22 mouse cellular contexts compared by ENCODE assay signal in the genomic region with DNA sequence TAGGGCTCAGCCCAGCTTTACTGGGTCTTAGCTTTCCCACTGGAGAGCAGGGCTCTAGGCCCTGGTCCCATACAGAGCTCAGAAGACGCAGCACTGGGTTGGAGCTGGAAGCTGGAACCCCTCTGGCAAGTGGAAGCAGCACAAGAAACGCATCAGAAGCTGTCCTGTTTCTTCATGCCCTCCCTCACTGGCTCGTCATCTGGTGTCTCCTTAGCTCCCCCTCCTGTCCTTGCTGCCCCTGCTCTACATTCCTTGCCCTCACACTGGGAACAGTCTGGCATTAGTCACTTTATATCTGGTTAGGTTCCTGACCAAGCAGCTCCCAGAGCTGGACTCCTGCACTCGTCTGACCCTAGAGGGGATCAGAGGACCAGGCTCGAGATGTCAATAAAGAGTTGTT. TPM values are rescaled to one million over a fixed set of nuclear protein-coding genes. Genes with fewer than 3 reads are reported as not detected.
DNase-seq lines count a peak whose midpoint lies in the region; ATAC-seq and TF ChIP-seq lines count a peak whose summit lies in the region.
"Had no signal": no experiment of that assay in that cellular context is flagged by ENCODE, and none has a peak within 500 bp of the region (broad histone marks: within the 10 kb centered on the region; RNA-seq: fewer than 3 reads in every experiment).

No protein-coding gene starts in this region.

- no peak overlapping the region for H3K9ac ChIP-seq in midbrain, postnatal 0 days (replicated peaks; ENCODE audit: low read length, poor library complexity, severe bottlenecking)
- H3K9ac ChIP-seq in midbrain, embryonic 16.5 days (ENCODE audit: low read depth, low read length): no peak overlapping the region
- H3K9ac ChIP-seq: embryonic facial prominence, embryonic 13.5 days; forebrain, postnatal 0 days; liver, embryonic 12.5 days; midbrain, embryonic 13.5 days had no signal

- H3K4me3 ChIP-seq in kidney, adult 2 months (ENCODE audit: insufficient read depth, low read depth, low read length): no peak overlapping the region
- H3K4me3 ChIP-seq in midbrain, postnatal 0 days (ENCODE audit: low read depth, low read length): no peak overlapping the region
- H3K4me3 ChIP-seq in midbrain, embryonic 16.5 days (ENCODE audit: low read depth, low read length): no peak overlapping the region
- H3K4me3 ChIP-seq: embryonic facial prominence, embryonic 13.5 days; layer of hippocampus, adult 2 months; limb, embryonic 10.5 days; liver, embryonic 12.5 days; midbrain, embryonic 13.5 days had no signal

- no peaks in the 10 kb centered on the region for H3K4me1 ChIP-seq in kidney, adult 2 months (ENCODE audit: control insufficient read depth, insufficient read depth, low read length)
- H3K4me1 ChIP-seq in midbrain, postnatal 0 days (ENCODE audit: insufficient read depth, low read length): no peaks in the 10 kb centered on the region
- H3K4me1 ChIP-seq in midbrain, embryonic 16.5 days (ENCODE audit: control insufficient read depth, insufficient read depth, low read length): no peaks in the 10 kb centered on the region
- H3K4me1 ChIP-seq: embryonic facial prominence, embryonic 13.5 days; limb, embryonic 10.5 days; liver, embryonic 12.5 days; midbrain, embryonic 13.5 days had no signal

- no peaks in the 10 kb centered on the region for H3K9me3 ChIP-seq in midbrain, postnatal 0 days (ENCODE audit: low read length)
- no peaks in the 10 kb centered on the region for H3K9me3 ChIP-seq in midbrain, embryonic 16.5 days (replicated peaks; ENCODE audit: control insufficient read depth, low read length, poor library complexity, severe bottlenecking)
- H3K9me3 ChIP-seq: embryonic facial prominence, embryonic 13.5 days; limb, embryonic 10.5 days; liver, embryonic 12.5 days; midbrain, embryonic 13.5 days had no signal

- no peaks in the 10 kb centered on the region for H3K27me3 ChIP-seq in kidney, adult 2 months (replicated peaks; ENCODE audit: control insufficient read depth, insufficient read depth, low read length)
- H3K27me3 ChIP-seq in midbrain, postnatal 0 days (ENCODE audit: insufficient read depth, low read length): no peaks in the 10 kb centered on the region
- H3K27me3 ChIP-seq in midbrain, embryonic 16.5 days (ENCODE audit: control insufficient read depth, insufficient read depth, low read depth, low read length): no peaks in the 10 kb centered on the region
- H3K27me3 ChIP-seq: embryonic facial prominence, embryonic 13.5 days; liver, embryonic 12.5 days; midbrain, embryonic 13.5 days; Patski had no signal

- peak; percentile 47 to 57 for DNase-seq in cerebellum, postnatal 10 days
- DNase-seq in cerebellum, postnatal 36 days: no peak
- no peak for DNase-seq in kidney, adult 2 months
- DNase-seq in kidney, postnatal 14 days: no peak
- DNase-seq in midbrain, postnatal 0 days (ENCODE audit: low spot score): no peak
- no peak for DNase-seq in frontal cortex, postnatal 10 days (ENCODE audit: low spot score in 2 of 2)
- DNase-seq: B cell, adult 2 months; cerebellum, adult 8-10 months; forebrain, postnatal 0 days; gastrocnemius, postnatal 10 days; right cerebral cortex, adult 18-20 months; thymus, adult 18-20 months had no signal

- WGBS in kidney, adult 2 months: 64% methylated on average over 5 of the region's 5 CpGs
- WGBS in midbrain, postnatal 0 days: 62% methylated on average over 5 of the region's 5 CpGs
- 69% methylated on average over 5 of the region's 5 CpGs for WGBS in midbrain, embryonic 16.5 days

- TF ChIP-seq CTCF in kidney, adult 2 months (conservative IDR thresholded peaks at IDR 0.05; ENCODE audit: insufficient read depth, insufficient read length, low read depth, low read length): 0 out of 2 replicates have a peak, but pooled peaks have one; percentile 1
- peak; percentile 18 for TF ChIP-seq CTCF in midbrain, postnatal 0 days (IDR thresholded peaks at IDR 0.05)

- peaks cover 7% of the 10 kb centered on the region for H3K36me3 ChIP-seq in kidney, adult 2 months (ENCODE audit: control insufficient read depth, insufficient read depth, low read length)
- H3K36me3 ChIP-seq in midbrain, postnatal 0 days (ENCODE audit: insufficient read depth, low read length): peaks cover 94% of the 10 kb centered on the region
- peaks cover 84% of the 10 kb centered on the region for H3K36me3 ChIP-seq in midbrain, embryonic 16.5 days (ENCODE audit: control insufficient read depth, insufficient read depth, low read length)

- TF ChIP-seq POLR2A in kidney, adult 2 months (IDR thresholded peaks at IDR 0.05; ENCODE audit: low read depth, low read length): no peak

- no peak overlapping the region for H3K4me2 ChIP-seq in midbrain, postnatal 0 days (ENCODE audit: low read depth, low read length, poor library complexity, severe bottlenecking)
- H3K4me2 ChIP-seq in midbrain, embryonic 16.5 days (ENCODE audit: low read length): no peak overlapping the region
- H3K4me2 ChIP-seq: embryonic facial prominence, embryonic 13.5 days; heart, embryonic 11.5 days; liver, embryonic 12.5 days; midbrain, embryonic 13.5 days had no signal

- H3K27ac ChIP-seq in kidney, adult 2 months (ENCODE audit: insufficient read depth, low read depth, low read length): no peak overlapping the region
- H3K27ac ChIP-seq in midbrain, postnatal 0 days (ENCODE audit: low read depth, low read length): no peak overlapping the region
- H3K27ac ChIP-seq in midbrain, embryonic 16.5 days (ENCODE audit: low read length): no peak overlapping the region
- H3K27ac ChIP-seq: embryonic facial prominence, embryonic 13.5 days; layer of hippocampus, adult 2 months; limb, embryonic 10.5 days; liver, embryonic 12.5 days; macrophage; midbrain, embryonic 13.5 days had no signal

- no peak for ATAC-seq in midbrain, postnatal 0 days (ENCODE audit: low FRiP score)
- no peak for ATAC-seq in midbrain, embryonic 16.5 days
- ATAC-seq: activated CD4-positive, CD25-positive, alpha-beta regulatory T cell, adult 4 months; forebrain, postnatal 0 days; liver, embryonic 12.5 days; Patski had no signal

RNA-seq across cellular contexts. Expression of gene Pcif1, which starts 14.9 kb away (rescaled TPM):
- 37.2 and 43.1 TPM in 2 replicates for polyA plus RNA-seq in kidney, adult 2 months (2012; rRNA removed)
- 77.2 and 90.1 TPM in 2 replicates for total RNA-seq in midbrain, postnatal 0 days (2014; rRNA removed)
- polyA plus RNA-seq in midbrain, postnatal 0 days (2015; fragmentation: Nextera tagmentation; extraction: Ambion mirVana): 88.9 and 94.6 TPM in 2 replicates
- polyA plus RNA-seq in midbrain, embryonic 16.5 days (2015; fragmentation: Nextera tagmentation; extraction: Ambion mirVana): 78.9 and 85.6 TPM in 2 replicates

RNA-seq across cellular contexts. Expression of gene Zfp335, which starts 17.5 kb away (rescaled TPM):
- 20.4 and 25.7 TPM in 2 replicates for polyA plus RNA-seq in kidney, adult 2 months (2012; rRNA removed)
- total RNA-seq in midbrain, postnatal 0 days (2014; rRNA removed): 28.9 and 29.0 TPM in 2 replicates
- polyA plus RNA-seq in midbrain, postnatal 0 days (2015; fragmentation: Nextera tagmentation; extraction: Ambion mirVana): 11.1 and 11.4 TPM in 2 replicates
- 16.2 and 16.9 TPM in 2 replicates for polyA plus RNA-seq in midbrain, embryonic 16.5 days (2015; fragmentation: Nextera tagmentation; extraction: Ambion mirVana)

RNA-seq across cellular contexts. Expression of gene Pltp, which starts 36.5 kb away (rescaled TPM):
- polyA plus RNA-seq in kidney, adult 2 months (2012; rRNA removed): 39.6 and 41.5 TPM in 2 replicates
- 55.5 and 59.8 TPM in 2 replicates for total RNA-seq in midbrain, postnatal 0 days (2014; rRNA removed)
- 85.5 and 87.7 TPM in 2 replicates for polyA plus RNA-seq in midbrain, postnatal 0 days (2015; fragmentation: Nextera tagmentation; extraction: Ambion mirVana)
- 83.9 and 84.4 TPM in 2 replicates for polyA plus RNA-seq in midbrain, embryonic 16.5 days (2015; fragmentation: Nextera tagmentation; extraction: Ambion mirVana)

RNA-seq across cellular contexts. Expression of gene Mmp9, which starts 46.5 kb away (rescaled TPM):
- polyA plus RNA-seq in kidney, adult 2 months (2012; rRNA removed): 1.7 and 1.8 TPM in 2 replicates
- 7.5 and 13.4 TPM in 2 replicates for total RNA-seq in midbrain, postnatal 0 days (2014; rRNA removed)
- 7.1 and 8.2 TPM in 2 replicates for polyA plus RNA-seq in midbrain, postnatal 0 days (2015; fragmentation: Nextera tagmentation; extraction: Ambion mirVana)
- 26.7 and 28.0 TPM in 2 replicates for polyA plus RNA-seq in midbrain, embryonic 16.5 days (2015; fragmentation: Nextera tagmentation; extraction: Ambion mirVana)

Comparison
In these comparisons a context has a peak if more than half of its experiments do, and no peak if none do; other contexts are left out.
1. DNase-seq: peak in cerebellum, postnatal 10 days (2 of 2); none in cerebellum, postnatal 36 days (0 of 2), kidney, adult 2 months (single experiment), kidney, postnatal 14 days (single experiment), midbrain, postnatal 0 days (single experiment) and frontal cortex, postnatal 10 days (0 of 2).